Mouse (Mus musculus): ENCODE measurements around the gene Gm973.

Gene Gm973

DNA sequence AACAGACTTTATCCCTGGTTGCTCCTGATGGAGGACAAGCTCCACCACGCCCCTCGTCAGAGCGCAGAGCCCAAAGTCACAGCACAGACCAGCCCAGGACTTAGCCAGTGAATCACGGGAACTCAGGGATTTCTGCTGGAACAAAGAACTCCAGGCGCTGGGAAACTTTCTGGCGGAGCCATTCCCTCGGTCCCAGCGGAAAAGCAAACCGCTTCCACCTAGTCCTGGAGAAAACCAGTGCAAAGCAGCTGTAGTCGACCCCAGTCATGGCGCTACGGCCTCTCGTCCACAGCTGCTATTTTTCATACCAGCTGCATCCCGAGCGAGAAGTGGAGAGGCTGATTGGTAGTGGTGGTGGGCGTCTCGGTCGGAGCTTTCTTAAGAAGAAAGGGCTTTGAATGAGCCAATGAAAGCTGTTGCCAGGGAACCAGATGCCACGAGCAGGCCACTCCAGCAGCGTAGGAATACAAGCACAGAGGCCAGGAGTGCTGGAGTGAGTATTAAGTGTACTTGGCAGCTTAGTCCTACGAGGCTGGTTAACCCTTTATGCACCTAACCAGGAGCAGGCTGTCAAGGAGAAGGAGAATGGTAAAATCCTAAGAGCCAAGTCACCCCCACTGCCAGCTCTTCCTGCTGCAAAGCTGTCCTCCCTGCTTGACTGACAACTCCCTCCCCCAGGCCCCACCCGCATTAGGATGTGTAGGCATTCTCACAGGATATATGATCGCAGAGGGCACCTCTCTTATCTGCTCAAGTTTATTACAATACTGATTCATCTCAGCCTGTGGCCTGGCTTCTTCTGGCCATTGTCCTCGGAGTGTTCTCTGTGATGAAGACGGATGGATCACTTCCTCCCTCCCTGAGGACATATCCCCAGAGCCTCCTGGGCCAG is at the start of gene Gm973:
Gm973 (plus strand) TSS at position 239 of the 892 bp plus-strand sequence.
- DNase-seq (ENCODE audit: low spot score), result peak; percentile 34

DNA sequence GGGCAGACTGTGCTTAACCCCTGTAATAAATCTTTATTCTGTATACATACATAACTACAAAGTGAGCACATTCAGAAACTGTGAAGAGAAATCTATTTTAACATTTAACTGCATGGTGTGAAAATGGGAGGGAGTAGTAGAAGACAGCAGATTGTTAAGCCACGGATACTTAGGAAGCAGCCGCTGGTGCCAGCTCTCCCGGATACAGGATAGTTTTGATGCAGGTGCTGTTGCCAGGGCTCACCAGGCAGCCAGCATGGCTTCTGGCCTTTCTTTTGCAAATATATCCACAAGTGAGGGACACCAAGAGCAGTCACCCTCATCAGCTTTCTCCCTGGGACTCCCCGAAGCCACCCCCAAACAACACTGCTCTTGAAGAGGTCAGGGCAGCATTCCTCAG is 46.9 kb upstream of the Gm973 start:
- DNase-seq (ENCODE audit: low spot score), result no peak

DNA sequence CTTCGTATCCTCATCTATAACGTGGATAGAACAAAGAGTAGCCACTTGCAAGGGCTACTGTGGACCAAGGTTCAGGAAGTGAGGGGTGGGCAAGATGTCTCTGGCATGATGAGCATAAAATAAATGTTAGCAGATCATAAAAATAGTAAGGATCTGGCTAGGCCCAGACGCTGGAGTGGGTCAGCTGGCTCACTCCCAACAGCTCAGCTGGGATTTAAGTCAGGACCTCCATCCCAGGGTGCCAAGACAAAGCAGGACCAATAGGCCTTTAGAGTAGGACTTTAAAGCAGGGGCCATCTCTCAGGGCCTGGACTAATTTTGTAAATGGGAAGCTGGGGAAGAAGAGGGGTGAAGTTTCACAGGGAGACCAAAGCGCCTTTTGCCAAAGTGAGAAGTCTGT is 45.3 kb upstream of the Gm973 start:
- DNase-seq (ENCODE audit: low spot score), result no peak

DNA sequence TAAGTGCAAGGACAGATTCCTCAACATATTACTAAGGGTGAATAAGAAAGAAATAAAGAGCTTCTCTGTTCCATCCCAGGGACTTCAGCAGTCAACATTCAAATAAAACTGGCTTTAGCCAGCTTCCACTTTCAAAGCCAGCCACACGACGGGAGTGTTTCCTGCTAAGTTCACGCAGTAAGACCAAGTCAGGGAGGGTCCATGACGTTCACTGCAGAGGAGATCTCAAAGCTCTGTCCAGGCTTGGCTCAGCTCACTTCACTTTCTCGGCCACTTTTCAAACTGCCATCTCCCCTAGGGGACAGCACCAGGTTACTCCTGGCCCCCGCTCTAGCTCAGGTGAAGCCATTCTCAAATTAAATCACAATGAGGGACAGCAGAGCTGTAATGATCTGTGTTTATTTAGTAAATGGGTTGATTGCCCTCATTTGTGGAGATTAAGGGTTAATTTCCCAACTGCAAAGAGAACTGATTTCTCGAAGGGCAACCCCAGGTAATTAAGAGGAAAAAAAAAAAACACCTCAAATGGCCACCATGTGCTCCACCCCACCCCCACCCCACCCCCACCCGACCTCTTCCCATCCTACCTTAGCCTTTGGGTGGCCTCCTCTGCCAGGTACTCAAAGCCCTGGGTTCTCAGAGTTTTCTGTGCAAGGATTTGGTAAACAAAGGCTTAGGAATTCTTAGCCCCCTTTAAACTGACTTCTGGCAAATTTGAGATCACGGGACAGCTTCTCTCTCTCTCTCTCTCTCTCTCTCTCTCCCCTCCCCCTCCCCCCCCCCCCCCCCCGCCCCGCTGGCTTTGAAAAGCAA is 43.5 kb upstream of the Gm973 start:
- no peak for DNase-seq (ENCODE audit: low spot score)

DNA sequence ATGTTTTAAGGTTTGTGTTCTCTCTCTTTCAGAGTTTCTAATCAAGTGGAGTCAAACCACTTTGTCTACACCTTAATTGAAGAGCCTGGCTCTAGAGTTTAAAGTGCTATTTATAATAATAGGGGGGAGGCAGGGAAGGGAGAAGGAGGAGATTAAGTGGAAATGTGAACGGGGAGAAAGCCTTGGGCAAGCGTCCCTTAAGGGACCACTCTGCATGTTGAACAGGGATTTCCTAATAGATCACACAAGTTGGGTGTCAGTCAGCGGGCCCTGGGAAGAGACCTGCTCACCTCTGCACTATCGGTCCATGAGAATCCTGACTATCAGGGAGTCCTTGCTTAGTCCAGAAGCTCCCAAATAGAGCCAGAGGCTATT is 42.9 kb upstream of the Gm973 start:
- DNase-seq (ENCODE audit: low spot score), result no peak

DNA sequence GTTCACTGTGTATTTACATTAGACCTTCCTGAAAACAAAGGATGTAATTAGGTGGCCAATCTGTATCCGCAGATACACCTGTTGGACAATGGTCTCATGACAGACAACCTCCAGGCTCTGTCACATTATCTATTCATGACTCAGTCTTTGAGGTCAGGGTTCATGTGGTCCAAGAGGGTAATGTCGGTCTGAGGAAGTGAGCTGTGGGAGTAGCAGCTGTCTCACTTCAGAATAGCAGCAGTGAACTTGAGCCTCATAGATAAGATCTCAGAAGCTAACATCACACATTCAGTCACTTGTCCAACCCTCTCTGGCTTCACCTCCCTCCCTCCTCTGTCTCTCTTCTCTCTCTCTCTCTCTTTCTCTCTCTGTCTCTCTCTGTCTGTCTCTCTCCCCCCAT is 40.4 kb upstream of the Gm973 start:
- no peak for DNase-seq (ENCODE audit: low spot score)

DNA sequence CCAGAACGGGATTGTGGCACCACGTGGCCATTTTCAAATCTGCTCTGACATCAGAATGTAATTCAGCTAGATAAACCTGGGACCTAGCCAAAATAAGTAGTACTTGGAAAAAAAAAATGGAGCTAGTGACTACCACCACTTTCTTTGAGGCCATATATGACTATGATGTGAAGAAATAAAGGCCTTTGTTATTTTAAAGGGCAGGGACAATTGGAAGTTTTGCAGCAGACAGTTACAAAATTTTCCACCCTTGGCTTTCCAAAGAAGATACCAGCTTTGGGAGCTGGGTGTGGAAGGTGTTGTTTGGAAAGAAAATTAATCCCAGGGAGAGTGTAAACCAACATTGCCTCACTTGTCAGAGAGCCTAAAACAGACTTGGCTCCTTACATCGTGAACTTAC is 37.2 kb upstream of the Gm973 start:
- DNase-seq (ENCODE audit: low spot score), result no peak

DNA sequence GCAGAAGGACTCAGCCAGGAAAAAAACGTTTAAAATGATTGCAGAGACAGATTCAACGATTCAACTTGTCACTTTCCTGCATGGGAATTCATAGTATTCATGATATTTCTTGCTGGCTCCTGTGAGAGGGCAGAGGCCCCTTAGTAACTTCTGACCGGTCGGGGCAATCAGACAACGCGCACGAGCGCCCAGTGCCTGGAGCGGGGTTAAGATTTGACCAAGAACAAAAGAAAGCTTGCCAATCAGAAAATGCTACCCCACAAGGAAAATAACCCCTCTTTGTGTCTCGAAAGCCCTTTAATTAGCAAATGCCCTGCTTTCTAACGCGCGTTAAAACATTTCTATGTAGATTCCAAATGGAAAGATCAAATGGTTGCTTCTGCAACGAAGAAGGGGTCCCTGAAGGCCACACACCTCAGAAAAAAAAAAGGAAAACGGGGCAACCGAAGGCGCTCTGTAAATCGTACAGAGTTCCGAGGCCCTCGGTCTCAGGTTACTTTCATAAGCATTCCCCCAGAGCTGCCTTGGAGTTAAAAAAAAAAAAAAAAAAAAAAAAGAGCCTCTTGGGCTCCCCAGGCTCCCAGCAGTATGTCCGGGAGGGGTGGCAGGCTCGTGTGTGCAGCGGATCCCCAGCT is 35.1 kb upstream of the Gm973 start:
- no peak for DNase-seq (ENCODE audit: low spot score)

DNA sequence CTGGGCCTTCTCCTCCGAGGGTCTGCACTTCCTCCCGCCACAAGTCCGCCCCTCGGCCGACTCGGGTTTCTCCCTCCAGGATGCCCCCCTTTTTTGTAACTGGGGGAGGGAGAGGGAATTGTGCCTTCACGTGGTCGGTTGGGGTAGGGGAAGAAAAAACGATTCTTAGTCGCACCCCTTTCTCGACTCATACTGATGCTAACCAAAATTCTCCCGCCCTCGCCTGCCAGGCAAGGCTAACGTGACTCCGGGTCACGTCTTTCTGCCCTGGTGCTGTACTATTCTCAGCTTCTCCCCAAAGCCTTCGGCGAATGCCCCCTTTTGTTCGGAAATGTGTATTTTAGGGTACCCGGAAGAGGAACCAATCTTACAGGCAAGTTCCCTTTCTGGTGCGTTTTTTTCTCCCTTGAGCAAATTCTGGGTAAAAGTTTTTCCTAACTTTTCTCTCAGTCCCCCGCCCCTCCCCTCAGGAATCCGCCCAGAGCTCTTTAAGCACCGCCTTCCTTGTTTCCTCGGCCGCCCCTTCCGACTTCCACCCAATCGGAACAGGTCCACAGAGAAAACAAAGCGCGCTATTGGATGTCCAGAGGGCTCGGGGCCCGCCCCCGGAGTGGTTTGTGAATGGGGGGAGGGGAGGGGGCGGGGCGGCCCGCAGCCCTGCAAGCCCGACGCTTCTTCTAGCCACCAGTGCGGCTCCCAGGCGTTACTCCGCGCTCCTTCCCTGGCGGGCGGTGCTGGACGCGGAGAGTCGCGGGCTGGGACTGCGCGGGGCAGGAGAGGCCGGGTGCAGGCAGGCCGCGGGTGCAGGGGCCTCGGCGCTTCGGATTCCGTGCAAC is 34.4 kb upstream of the Gm973 start:
- peak; percentile 96 for DNase-seq (ENCODE audit: low spot score)

DNA sequence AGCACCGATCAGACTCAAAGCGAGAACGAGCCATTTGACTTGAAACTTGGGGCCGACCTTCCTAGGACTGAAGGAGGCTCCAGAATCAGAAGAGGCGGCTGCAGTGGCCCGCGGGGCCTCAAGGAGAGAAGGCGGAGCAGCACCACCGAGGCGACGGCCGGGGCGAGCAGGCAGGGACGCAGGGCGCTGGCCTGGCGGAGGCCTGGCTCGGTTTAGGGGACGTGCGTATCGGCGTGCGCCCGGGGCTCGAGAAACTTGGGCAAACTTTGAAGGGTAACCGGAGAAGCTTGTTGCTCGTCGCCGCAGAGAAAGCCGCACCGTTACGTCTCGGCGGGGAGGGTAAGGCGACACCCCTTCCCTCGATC is 33.8 kb upstream of the Gm973 start, which contains the start of gene Fzd7:
Fzd7 (plus strand) TSS at position 94 of the 365 bp plus-strand sequence.
- DNase-seq (ENCODE audit: low spot score), result peak; percentile 52

DNA sequence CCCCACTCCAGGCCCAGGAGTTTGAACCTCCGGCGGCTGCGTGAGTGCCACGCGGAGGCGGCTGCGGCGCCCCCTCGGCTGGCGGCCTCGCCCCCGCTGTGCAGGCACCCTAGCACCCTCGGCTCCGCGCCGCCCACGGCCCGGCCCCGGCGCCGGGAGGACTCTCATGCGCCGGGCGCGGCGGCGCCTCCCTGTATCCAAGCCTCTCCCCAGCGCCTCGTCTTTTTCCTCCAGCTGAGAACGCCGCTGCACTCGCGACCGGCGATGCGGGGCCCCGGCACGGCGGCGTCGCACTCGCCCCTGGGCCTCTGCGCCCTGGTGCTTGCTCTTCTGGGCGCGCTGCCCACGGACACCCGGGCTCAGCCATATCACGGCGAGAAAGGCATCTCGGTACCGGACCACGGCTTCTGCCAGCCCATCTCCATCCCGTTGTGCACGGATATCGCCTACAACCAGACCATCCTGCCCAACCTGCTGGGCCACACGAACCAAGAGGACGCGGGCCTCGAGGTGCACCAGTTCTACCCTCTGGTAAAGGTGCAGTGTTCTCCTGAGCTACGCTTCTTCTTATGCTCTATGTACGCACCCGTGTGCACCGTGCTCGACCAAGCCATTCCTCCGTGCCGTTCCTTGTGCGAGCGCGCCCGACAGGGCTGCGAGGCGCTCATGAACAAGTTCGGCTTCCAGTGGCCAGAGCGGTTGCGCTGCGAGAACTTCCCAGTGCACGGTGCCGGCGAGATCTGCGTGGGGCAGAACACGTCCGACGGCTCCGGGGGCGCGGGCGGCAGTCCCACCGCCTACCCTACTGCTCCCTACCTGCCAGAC is 33.2 kb upstream of the Gm973 start:
- DNase-seq (ENCODE audit: low spot score), result peak; percentile 22

DNA sequence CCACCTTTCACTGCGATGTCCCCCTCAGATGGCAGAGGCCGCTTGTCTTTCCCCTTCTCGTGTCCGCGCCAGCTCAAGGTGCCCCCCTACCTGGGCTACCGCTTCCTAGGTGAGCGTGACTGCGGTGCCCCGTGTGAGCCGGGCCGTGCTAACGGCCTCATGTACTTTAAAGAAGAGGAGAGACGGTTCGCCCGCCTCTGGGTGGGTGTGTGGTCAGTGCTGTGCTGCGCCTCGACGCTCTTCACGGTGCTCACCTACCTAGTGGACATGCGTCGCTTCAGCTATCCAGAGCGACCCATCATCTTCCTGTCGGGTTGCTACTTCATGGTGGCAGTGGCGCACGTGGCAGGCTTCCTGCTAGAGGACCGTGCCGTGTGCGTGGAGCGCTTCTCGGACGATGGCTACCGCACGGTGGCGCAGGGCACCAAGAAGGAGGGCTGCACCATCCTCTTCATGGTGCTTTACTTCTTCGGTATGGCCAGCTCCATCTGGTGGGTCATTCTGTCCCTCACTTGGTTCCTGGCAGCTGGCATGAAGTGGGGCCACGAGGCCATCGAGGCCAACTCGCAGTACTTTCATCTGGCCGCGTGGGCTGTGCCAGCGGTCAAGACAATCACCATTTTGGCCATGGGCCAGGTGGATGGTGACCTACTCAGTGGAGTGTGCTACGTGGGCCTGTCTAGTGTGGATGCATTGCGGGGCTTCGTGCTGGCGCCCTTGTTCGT is 32.4 kb upstream of the Gm973 start:
- DNase-seq (ENCODE audit: low spot score), result peak; percentile 36

DNA sequence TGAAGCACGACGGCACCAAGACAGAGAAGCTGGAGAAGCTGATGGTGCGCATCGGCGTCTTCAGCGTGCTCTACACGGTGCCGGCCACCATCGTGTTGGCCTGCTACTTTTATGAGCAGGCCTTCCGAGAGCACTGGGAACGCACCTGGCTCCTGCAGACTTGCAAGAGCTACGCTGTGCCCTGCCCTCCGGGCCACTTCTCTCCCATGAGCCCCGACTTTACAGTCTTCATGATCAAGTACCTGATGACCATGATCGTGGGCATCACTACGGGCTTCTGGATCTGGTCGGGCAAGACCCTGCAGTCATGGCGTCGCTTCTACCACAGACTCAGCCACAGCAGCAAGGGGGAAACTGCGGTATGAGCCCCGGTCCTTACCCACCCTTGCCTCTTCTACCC is 31.8 kb upstream of the Gm973 start:
- DNase-seq (ENCODE audit: low spot score), result no peak

DNA sequence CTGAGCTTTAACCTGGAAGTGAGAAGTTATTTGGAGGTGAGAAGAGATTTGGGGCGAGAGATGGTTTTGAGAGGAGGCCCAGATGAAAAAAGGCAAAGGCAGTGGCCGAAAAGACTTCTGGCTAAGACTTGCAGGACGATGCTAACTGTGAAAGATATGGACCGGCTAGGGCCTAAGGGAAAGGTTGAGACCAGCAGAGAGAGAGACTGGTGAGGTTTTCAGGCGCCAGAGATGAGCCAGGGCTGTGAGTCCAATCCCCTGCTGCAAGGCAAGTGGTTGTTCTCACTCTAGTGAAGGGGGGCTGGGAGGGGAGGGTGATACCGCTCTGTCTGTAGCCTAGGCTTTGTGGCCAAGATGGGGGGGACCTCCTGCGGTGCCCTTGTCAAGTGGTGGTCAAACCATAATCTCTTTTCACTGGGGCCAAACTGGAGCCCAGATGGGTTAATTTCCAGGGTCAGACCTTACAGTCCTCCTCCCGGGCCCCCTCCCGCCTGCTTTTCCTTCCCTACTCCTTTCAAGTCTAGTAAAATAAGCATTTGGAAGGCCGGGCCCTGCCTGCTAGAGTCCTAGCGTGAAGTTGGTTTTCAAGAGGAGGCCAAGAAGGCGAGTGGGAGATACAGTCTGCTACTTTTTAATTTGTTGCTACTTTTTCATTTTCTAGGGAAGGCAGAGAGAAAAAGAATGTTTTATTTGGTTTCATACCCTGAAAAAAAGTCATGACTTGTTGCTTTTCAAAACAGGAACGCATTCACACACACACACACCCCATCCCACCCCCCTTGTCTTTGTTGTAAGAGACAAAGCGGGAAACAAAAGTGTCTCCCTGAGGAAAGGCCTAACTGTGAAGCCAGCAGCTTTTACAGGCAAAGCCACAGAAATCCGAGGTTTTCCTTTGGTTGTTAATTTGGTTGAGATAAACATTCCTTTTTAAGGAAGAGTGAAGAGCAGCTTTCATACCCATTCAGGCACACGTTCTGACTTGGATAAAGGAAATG is 31.0 kb upstream of the Gm973 start:
- peak; percentile 50 for DNase-seq (ENCODE audit: low spot score)

DNA sequence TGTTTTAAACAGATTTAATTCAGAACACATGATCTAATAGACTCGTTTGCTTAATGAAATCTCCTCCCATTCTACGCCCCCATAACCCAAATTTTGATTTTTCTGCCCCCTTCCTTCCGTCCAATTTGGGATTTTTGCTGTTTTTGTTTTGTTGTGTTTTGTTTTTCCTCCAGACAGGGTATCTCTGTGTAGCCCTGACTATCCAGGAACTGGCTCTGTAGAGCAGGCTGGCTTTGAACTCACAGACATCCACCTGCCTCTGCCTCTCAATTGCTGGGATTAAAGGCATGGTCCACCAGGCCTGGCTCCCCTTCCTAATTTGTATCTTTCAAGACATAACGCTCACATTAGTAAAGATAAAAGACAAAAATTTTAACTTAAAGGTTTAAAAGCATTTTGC is 30.3 kb upstream of the Gm973 start:
- DNase-seq (ENCODE audit: low spot score), result no peak

DNA sequence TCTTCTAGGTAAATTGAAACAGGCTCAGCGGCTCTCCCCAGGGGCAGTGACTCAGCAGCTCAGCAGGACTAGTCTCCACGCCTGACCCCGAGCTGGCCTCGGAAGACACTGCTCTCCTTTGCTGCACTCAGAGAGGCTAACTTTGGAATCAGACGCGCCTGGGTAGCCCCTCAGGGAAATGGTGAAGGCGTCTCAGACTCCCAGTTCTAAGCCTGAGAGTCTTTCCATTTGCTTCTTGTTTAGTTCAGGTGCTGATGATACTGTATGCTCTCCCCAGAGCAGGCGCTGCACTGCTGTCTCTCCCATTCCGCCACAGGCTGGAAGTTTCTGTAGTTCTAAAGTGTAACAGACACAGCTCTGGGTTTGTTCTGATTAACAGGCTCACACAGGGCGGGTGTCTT is 28.4 kb upstream of the Gm973 start:
- peak; percentile 21 for DNase-seq (ENCODE audit: low spot score)

DNA sequence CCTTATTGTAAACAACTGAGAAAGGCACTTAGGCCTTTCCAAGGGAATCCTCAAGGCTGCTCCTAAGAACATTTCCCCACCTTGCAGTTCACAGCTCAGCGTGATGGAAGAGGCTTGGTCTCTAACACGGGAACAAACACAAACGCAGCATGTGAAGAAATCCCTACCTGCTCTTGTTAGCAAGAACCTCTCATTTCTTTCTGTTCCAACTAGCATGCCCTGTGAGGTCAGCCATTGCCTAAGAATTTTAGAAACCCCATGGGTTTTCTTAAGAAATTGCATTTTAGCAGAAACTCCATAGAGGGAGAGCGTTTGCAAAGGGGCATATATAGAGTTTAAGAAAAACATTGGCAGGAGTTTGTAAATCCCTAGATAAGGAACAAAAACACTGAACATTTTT is 27.6 kb upstream of the Gm973 start:
- DNase-seq (ENCODE audit: low spot score), result no peak

DNA sequence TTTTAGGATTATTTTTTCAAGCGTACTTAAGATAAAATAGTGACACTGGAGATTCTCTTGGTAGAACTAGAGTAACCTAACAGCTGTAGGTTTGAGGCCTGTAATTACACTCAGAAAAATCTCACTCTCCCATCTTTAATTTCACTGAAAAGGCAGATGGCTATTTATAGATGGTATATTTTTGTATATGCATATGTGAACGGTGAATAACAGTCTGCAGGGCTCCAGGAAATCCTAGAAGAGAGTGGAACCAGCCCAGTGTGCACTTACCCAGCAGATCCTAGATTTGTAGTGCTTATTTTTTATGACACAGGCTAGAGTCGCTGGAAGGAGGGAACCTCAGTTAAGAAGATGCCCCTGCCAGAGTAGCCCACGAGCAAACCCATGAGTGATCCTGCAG is 27.1 kb upstream of the Gm973 start:
- DNase-seq (ENCODE audit: low spot score), result no peak

DNA sequence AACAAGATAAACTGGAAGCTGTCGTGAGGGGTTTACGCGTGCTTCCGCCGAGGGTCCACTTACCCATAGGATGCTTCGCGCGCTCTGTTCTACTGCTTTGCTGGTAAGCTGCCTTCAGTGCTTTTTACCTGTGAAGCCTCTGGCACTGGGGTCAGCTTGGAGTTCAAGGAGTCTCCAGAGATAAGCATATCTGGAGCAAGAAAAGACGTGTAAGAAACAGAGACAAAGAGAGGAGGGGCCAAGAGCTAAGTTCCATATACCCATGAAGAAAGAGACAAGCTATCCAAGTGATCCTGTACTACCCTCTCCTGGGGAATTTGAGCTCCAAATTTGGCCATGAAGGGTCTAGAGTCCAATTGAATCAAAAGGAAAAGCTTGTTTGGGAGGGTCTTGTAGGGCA is 24.5 kb upstream of the Gm973 start:
- DNase-seq (ENCODE audit: low spot score), result no peak
